Mouse (Mus musculus): ENCODE data around the gene Camsap2. TPM values are rescaled to one million over a fixed set of nuclear protein-coding genes. Genes with fewer than 3 reads are reported as not detected.

Camsap2 gene
- polyA plus RNA-seq, 1 experiment = 10.4 TPM

GRCm38 (mm10) chr1:136331836-136332235 lies 14.1 kb downstream of the Camsap2 start:
- no peaks in the 10 kb centered on the region; the same call in 1 of the 2 replicates for H3K4me1 ChIP-seq (ENCODE audit: control insufficient read depth, insufficient read depth, low read length)
- H3K27me3 ChIP-seq (ENCODE audit: control insufficient read depth, insufficient read depth, low read length) = no peaks in the 10 kb centered on the region
- H3K27ac ChIP-seq (ENCODE audit: control insufficient read depth, insufficient read depth, low read depth, low read length) = no peak overlapping the region
- no peaks in the 10 kb centered on the region; the same call in 1 of the 2 replicates for H3K36me3 ChIP-seq (ENCODE audit: control insufficient read depth, insufficient read depth, low read length)
- no peak overlapping the region for H3K4me3 ChIP-seq (ENCODE audit: control insufficient read depth, low read depth, low read length)
- TF ChIP-seq POLR2A (IDR thresholded peaks at IDR 0.05; ENCODE audit: control insufficient read depth, low read depth, low read length) = no peak
- TF ChIP-seq CTCF (IDR thresholded peaks at IDR 0.05; ENCODE audit: control insufficient read depth, insufficient read depth, insufficient replicate concordance, low read depth, low read length) = no peak

- Histone ChIP-seq H3K27ac (ENCODE audit: control insufficient read depth, insufficient read depth, low read depth, low read length) (no peak overlapping the region), H3K27me3 (ENCODE audit: control insufficient read depth, insufficient read depth, low read length) (no peaks in the 10 kb centered on the region), H3K4me3 (ENCODE audit: control insufficient read depth, low read depth, low read length) (no peak overlapping the region), H3K4me1 (ENCODE audit: control insufficient read depth, insufficient read depth, low read length) (no peaks in the 10 kb centered on the region; the same call in 1 of the 2 replicates), H3K36me3 (ENCODE audit: control insufficient read depth, insufficient read depth, low read length) (no peaks in the 10 kb centered on the region; the same call in 1 of the 2 replicates)
- no peak for TF ChIP-seq POLR2A (IDR thresholded peaks at IDR 0.05; ENCODE audit: control insufficient read depth, low read depth, low read length)
- no peak for TF ChIP-seq CTCF (IDR thresholded peaks at IDR 0.05; ENCODE audit: control insufficient read depth, insufficient read depth, insufficient replicate concordance, low read depth, low read length)
Measured at GRCm38 (mm10) chr1:136329426-136329825, 16.5 kb downstream of the Camsap2 start.

- TF ChIP-seq POLR2A (IDR thresholded peaks at IDR 0.05; ENCODE audit: control insufficient read depth, low read depth, low read length) (no peak), CTCF (IDR thresholded peaks at IDR 0.05; ENCODE audit: control insufficient read depth, insufficient read depth, insufficient replicate concordance, low read depth, low read length) (no peak)
- H3K36me3 ChIP-seq (ENCODE audit: control insufficient read depth, insufficient read depth, low read length) = no peaks in the 10 kb centered on the region; the same call in 1 of the 2 replicates
- no peak overlapping the region for H3K27ac ChIP-seq (ENCODE audit: control insufficient read depth, insufficient read depth, low read depth, low read length)
- H3K4me1 ChIP-seq (ENCODE audit: control insufficient read depth, insufficient read depth, low read length) = no peaks in the 10 kb centered on the region; the same call in 1 of the 2 replicates
- no peaks in the 10 kb centered on the region for H3K27me3 ChIP-seq (ENCODE audit: control insufficient read depth, insufficient read depth, low read length)
- no peak overlapping the region for H3K4me3 ChIP-seq (ENCODE audit: control insufficient read depth, low read depth, low read length)
Measured at GRCm38 (mm10) chr1:136328640-136329039, 17.3 kb downstream of the Camsap2 start.

- Histone ChIP-seq H3K27ac (ENCODE audit: control insufficient read depth, insufficient read depth, low read depth, low read length) (no peak overlapping the region), H3K36me3 (ENCODE audit: control insufficient read depth, insufficient read depth, low read length) (no peaks in the 10 kb centered on the region; the same call in 1 of the 2 replicates), H3K4me3 (ENCODE audit: control insufficient read depth, low read depth, low read length) (no peak overlapping the region), H3K4me1 (ENCODE audit: control insufficient read depth, insufficient read depth, low read length) (no peaks in the 10 kb centered on the region; the same call in 1 of the 2 replicates), H3K27me3 (ENCODE audit: control insufficient read depth, insufficient read depth, low read length) (no peaks in the 10 kb centered on the region)
- no peak for TF ChIP-seq CTCF (IDR thresholded peaks at IDR 0.05; ENCODE audit: control insufficient read depth, insufficient read depth, insufficient replicate concordance, low read depth, low read length)
- no peak for TF ChIP-seq POLR2A (IDR thresholded peaks at IDR 0.05; ENCODE audit: control insufficient read depth, low read depth, low read length)
Measured at GRCm38 (mm10) chr1:136327638-136328037, 18.3 kb downstream of the Camsap2 start.

- TF ChIP-seq POLR2A (IDR thresholded peaks at IDR 0.05; ENCODE audit: control insufficient read depth, low read depth, low read length) (no peak), CTCF (IDR thresholded peaks at IDR 0.05; ENCODE audit: control insufficient read depth, insufficient read depth, insufficient replicate concordance, low read depth, low read length) (no peak)
- peak overlapping the region; percentile 14; the same call in 1 of the 2 replicates for H3K27ac ChIP-seq (ENCODE audit: control insufficient read depth, insufficient read depth, low read depth, low read length)
- H3K4me1 ChIP-seq (ENCODE audit: control insufficient read depth, insufficient read depth, low read length) = no peaks in the 10 kb centered on the region
- H3K27me3 ChIP-seq (ENCODE audit: control insufficient read depth, insufficient read depth, low read length) = no peaks in the 10 kb centered on the region
- no peaks in the 10 kb centered on the region; the same call in 1 of the 2 replicates for H3K36me3 ChIP-seq (ENCODE audit: control insufficient read depth, insufficient read depth, low read length)
- H3K4me3 ChIP-seq (ENCODE audit: control insufficient read depth, low read depth, low read length) = no peak overlapping the region
Measured at GRCm38 (mm10) chr1:136325933-136326332, 20.0 kb downstream of the Camsap2 start.

GRCm38 (mm10) chr1:136322331-136322730 lies 23.6 kb downstream of the Camsap2 start:
- Histone ChIP-seq H3K36me3 (ENCODE audit: control insufficient read depth, insufficient read depth, low read length) (no peaks in the 10 kb centered on the region), H3K27ac (ENCODE audit: control insufficient read depth, insufficient read depth, low read depth, low read length) (no peak overlapping the region)
- TF ChIP-seq CTCF (IDR thresholded peaks at IDR 0.05; ENCODE audit: control insufficient read depth, insufficient read depth, insufficient replicate concordance, low read depth, low read length) (no peak), POLR2A (IDR thresholded peaks at IDR 0.05; ENCODE audit: control insufficient read depth, low read depth, low read length) (no peak)

GRCm38 (mm10) chr1:136316317-136316716 lies 29.6 kb downstream of the Camsap2 start:
- Histone ChIP-seq H3K36me3 (ENCODE audit: control insufficient read depth, insufficient read depth, low read length) (no peaks in the 10 kb centered on the region), H3K4me3 (ENCODE audit: control insufficient read depth, low read depth, low read length) (no peak overlapping the region), H3K27me3 (ENCODE audit: control insufficient read depth, insufficient read depth, low read length) (no peaks in the 10 kb centered on the region), H3K27ac (ENCODE audit: control insufficient read depth, insufficient read depth, low read depth, low read length) (no peak overlapping the region), H3K4me1 (ENCODE audit: control insufficient read depth, insufficient read depth, low read length) (no peaks in the 10 kb centered on the region)
- TF ChIP-seq POLR2A (IDR thresholded peaks at IDR 0.05; ENCODE audit: control insufficient read depth, low read depth, low read length) = no peak
- no peak for TF ChIP-seq CTCF (IDR thresholded peaks at IDR 0.05; ENCODE audit: control insufficient read depth, insufficient read depth, insufficient replicate concordance, low read depth, low read length)

More at GRCm38 (mm10) chr1:136322331-136322730, 23.6 kb downstream of the Camsap2 start:
- H3K4me1 ChIP-seq (ENCODE audit: control insufficient read depth, insufficient read depth, low read length) = no peaks in the 10 kb centered on the region
- no peaks in the 10 kb centered on the region for H3K27me3 ChIP-seq (ENCODE audit: control insufficient read depth, insufficient read depth, low read length)
- H3K4me3 ChIP-seq (ENCODE audit: control insufficient read depth, low read depth, low read length) = no peak overlapping the region

Data from testis, adult 2 months (tissue).